Mouse (Mus musculus): ENCODE results near the gene Hjurp.

DNA sequence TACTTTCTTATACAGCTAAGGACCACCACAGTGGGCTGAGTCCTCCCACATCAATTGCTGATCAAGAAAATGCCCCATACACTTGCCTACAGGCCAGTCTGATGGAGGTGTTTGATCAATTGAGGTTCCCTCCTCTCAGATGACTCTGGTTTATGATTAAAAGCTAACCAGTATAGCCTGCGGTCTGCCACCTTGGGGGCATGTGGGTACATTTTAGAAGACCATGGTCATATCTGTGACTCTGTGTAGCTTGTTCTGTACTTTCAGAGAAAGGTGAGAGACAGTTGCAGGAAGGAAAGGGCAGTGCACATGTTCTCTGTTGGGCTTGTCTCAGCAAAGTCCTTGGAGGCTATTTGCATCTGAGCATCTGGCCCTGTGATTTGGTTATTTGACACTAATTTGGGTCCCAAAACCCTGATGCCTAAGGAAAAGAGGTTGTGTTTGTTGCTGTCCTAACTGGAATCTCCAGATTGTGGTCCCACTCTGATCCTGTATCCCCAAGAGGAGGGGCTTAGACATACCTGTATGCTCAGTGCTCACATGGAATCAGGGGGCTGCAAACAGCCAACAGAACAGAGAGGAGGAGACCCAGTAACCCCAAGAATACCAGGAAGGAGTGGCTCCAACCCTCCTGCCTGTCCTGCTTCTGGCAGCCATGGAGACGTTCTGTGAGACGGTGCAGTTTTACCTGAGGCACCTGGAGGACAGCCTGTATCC is 44.6 kb downstream of the Hjurp start:
- TF ChIP-seq CTCF (conservative IDR thresholded peaks at IDR 0.05; ENCODE audit: insufficient read depth, insufficient read length, low read depth, low read length) (no peak), POLR2A (IDR thresholded peaks at IDR 0.05; ENCODE audit: low read depth, low read length) (no peak)

All from kidney, adult 2 months (tissue).